Mouse (Mus musculus) lung, adult 2 months (tissue): ENCODE results near the gene Gm45021. TPM values are rescaled to one million over a fixed set of nuclear protein-coding genes. Genes with fewer than 3 reads are reported as not detected.
A peak's percentile ranks its signal among the peaks of the same experiment; 100 is the strongest.
"Not testable (repeated sequence)": the region's sequence is repeated elsewhere in the genome, so short reads cannot be mapped to it uniquely, and the experiment has no call there.

Source experiments
- DNase-seq: peaks from one replicate; pipeline ENCODE4 v3.0.0; 2022
- H3K4me1 ChIP-seq: fragments of 200-500 bp; 2 replicates; pipeline ENCODE4 v1.6.1; 2011; ENCODE audit warnings: low read length; ENCODE audit not compliant: control insufficient read depth, insufficient read depth
- H3K4me3 ChIP-seq: fragments of 200-500 bp; replicated peaks from 2 replicates; pipeline ENCODE3; 2011; ENCODE audit warnings: low read depth, mild to moderate bottlenecking, control low read depth, low read length; ENCODE audit errors: extremely low read depth
- CTCF ChIP-seq: fragments of 200-500 bp; IDR thresholded peaks from 2 replicates; pipeline ENCODE4 v1.5.1; 2011; ENCODE audit warnings: mild to moderate bottlenecking, low read length, control low read depth; ENCODE audit not compliant: insufficient read depth
- POLR2A ChIP-seq: fragments of 200-500 bp; IDR thresholded peaks from 2 replicates; pipeline ENCODE4 v1.6.1; 2011; ENCODE audit warnings: low read depth, mild to moderate bottlenecking, control low read depth, low read length, borderline replicate concordance; ENCODE audit errors: extremely low read depth
- WGBS: fragments of 180-500 bp; shearing (Covaris S2); methylation state at CpG from one replicate; pipeline ENCODE4 v1.1.7; 2018; 5-methylcytosine and 5-hydroxymethylcytosine counted together
- polyA plus RNA-seq: library from polyadenylated mRNA; depleted of rRNA; stranded (reverse); fragments of >200 nt; gene quantifications from 2 replicates; pipeline ENCODE4 v1.2.3, GENCODE M21; 2012

Gm45021 gene
- polyA plus RNA-seq, 1 experiment, result not detected

GRCm38 (mm10) chr6:48608124-48608523, 18.7 kb downstream of the Gm45021 start:
- 74% methylated on average over 2 of the region's 2 CpGs for WGBS
- TF ChIP-seq POLR2A (no peak), CTCF (no peak)
- DNase-seq, result no peak

GRCm38 (mm10) chr6:48609512-48609911, 20.1 kb downstream of the Gm45021 start:
- no peak overlapping the region for H3K4me3 ChIP-seq
- no peak for DNase-seq
- whole genome bisulfite sequencing, result 67% methylated on average over 7 of the region's 7 CpGs
- H3K4me1 ChIP-seq, result no peaks in the 10 kb centered on the region
- no peak for TF ChIP-seq CTCF

More at GRCm38 (mm10) chr6:48608124-48608523, 18.7 kb downstream of the Gm45021 start:
- no peak overlapping the region for H3K4me3 ChIP-seq
- no peaks in the 10 kb centered on the region for H3K4me1 ChIP-seq

- no peak overlapping the region for H3K4me3 ChIP-seq
- DNase-seq, result no peak
- TF ChIP-seq POLR2A (no peak), CTCF (no peak)
- no peaks in the 10 kb centered on the region for H3K4me1 ChIP-seq
- 41% methylated on average over 3 of the region's 3 CpGs for WGBS
Observed at GRCm38 (mm10) chr6:48610657-48611056, 21.2 kb downstream of the Gm45021 start.

GRCm38 (mm10) chr6:48613464-48613863, 24.1 kb downstream of the Gm45021 start:
- no peak for DNase-seq
- no peaks in the 10 kb centered on the region for H3K4me1 ChIP-seq
- H3K4me3 ChIP-seq, result no peak overlapping the region
- 89% methylated on average over 4 of the region's 4 CpGs for WGBS
- TF ChIP-seq POLR2A, result no peak
- no peak for TF ChIP-seq CTCF

- WGBS, result 94% methylated on average over 5 of the region's 5 CpGs
- no peak overlapping the region for H3K4me3 ChIP-seq
- no peak for TF ChIP-seq POLR2A
- no peak for TF ChIP-seq CTCF
- no peak for DNase-seq
- no peaks in the 10 kb centered on the region for H3K4me1 ChIP-seq
Observed at GRCm38 (mm10) chr6:48614756-48615155, 25.3 kb downstream of the Gm45021 start.

GRCm38 (mm10) chr6:48620031-48620430, 30.6 kb downstream of the Gm45021 start:
- 93% methylated on average over 30 of the region's 30 CpGs for WGBS

GRCm38 (mm10) chr6:48622186-48622843, 32.9 kb downstream of the Gm45021 start:
- not testable (repeated sequence) for DNase-seq, H3K4me1 ChIP-seq, H3K4me3 ChIP-seq
- 85% methylated on average over 8 of the region's 8 CpGs for WGBS

More at GRCm38 (mm10) chr6:48620031-48620430, 30.6 kb downstream of the Gm45021 start:
- no peak for TF ChIP-seq CTCF
- TF ChIP-seq POLR2A, result no peak
- Histone ChIP-seq H3K4me1 (no peaks in the 10 kb centered on the region), H3K4me3 (no peak overlapping the region)
- DNase-seq, result no peak

- WGBS, result 41% methylated on average over 1 of the region's 1 CpGs
- TF ChIP-seq CTCF (no peak), POLR2A (no peak)
- H3K4me3 ChIP-seq, result no peak overlapping the region
- H3K4me1 ChIP-seq, result no peaks in the 10 kb centered on the region
- no peak for DNase-seq
Observed at GRCm38 (mm10) chr6:48623460-48623859, 34.0 kb downstream of the Gm45021 start.

GRCm38 (mm10) chr6:48626464-48626863, 37.1 kb downstream of the Gm45021 start, which contains the start of gene AI854703:
Gene AI854703 (plus strand): TSS chr6:48626764.
- TF ChIP-seq CTCF, result no peak
- TF ChIP-seq POLR2A, result no peak
- 47% methylated on average over 8 of the region's 8 CpGs for WGBS
- Histone ChIP-seq H3K4me3 (peak within 1 kb of the TSS; percentile 47), H3K4me1 (no peaks in the 10 kb centered on the region)
- DNase-seq, result no peak

- TF ChIP-seq POLR2A (no peak), CTCF (no peak)
- peak; percentile 14 for DNase-seq
- H3K4me1 ChIP-seq, result no peaks in the 10 kb centered on the region
- H3K4me3 ChIP-seq, result peak overlapping the region; percentile 47
- under 1% methylated on average over 32 of the region's 32 CpGs for WGBS
Observed at GRCm38 (mm10) chr6:48626984-48627383, 37.6 kb downstream of the Gm45021 start.

GRCm38 (mm10) chr6:48627511-48627924, 38.1 kb downstream of the Gm45021 start:
- no peak for TF ChIP-seq CTCF
- TF ChIP-seq POLR2A, result no peak
- no peak for DNase-seq
- 11% methylated on average over 7 of the region's 7 CpGs for WGBS
- Histone ChIP-seq H3K4me1 (no peaks in the 10 kb centered on the region), H3K4me3 (no peak overlapping the region)
